In the genomic region with DNA sequence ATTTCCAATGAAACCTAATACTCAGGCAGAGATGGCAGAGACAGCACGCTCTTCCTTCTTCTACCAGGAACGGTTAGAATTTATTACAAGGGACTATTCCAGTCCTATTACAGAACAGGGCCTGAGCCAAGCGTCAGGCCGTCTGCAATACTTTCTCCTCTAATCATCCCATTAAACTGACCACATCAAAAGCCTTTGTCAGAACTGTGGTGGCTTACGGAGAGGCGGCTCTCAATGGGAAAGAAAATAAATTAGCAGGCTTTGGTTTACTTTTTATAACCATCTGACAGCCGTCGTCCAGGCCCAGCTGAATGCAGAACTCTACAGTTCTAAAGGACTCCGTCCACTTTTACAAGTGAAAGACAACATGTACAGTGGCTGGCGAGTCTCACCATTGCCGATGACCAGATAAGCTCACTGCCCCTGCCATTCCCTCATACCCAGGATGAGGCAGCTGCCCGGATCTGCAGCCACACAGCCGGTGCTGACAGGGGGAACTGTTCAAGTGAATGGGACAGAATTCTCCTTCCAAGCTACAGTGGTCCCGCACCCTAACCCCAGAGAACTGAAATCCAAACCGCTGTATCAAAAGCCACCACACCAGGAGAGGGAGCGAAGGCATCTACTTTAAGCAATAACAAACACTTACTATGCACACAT, we compare ENCODE assay signal across 12 mouse cellular contexts.
A peak's percentile ranks its signal among the peaks of the same experiment; 100 is the strongest.
DNase-seq lines count a peak whose midpoint lies in the region; ATAC-seq and TF ChIP-seq lines count a peak whose summit lies in the region.
"Had no signal": no experiment of that assay in that cellular context is flagged by ENCODE, and none has a peak within 500 bp of the region (broad histone marks: within the 10 kb centered on the region; RNA-seq: fewer than 3 reads in every experiment).

No protein-coding gene starts in this region.

- WGBS in forebrain, embryonic 14.5 days: 48% methylated on average over 16 of the region's 16 CpGs
- 32% methylated on average over 16 of the region's 16 CpGs for WGBS in forebrain, postnatal 0 days
- WGBS in hindbrain, embryonic 12.5 days: 81% methylated on average over 16 of the region's 16 CpGs
- WGBS in hindbrain, postnatal 0 days: 70% methylated on average over 16 of the region's 16 CpGs

- peak; percentile 6; the same call in 1 of the 2 replicates for ATAC-seq in forebrain, embryonic 14.5 days
- ATAC-seq in forebrain, postnatal 0 days: no peak
- ATAC-seq in hindbrain, embryonic 12.5 days (ENCODE audit: low FRiP score): no peak
- ATAC-seq in hindbrain, postnatal 0 days: no peak

- no peak overlapping the region for H3K4me3 ChIP-seq in forebrain, embryonic 14.5 days (ENCODE audit: low read depth, low read length)
- no peak overlapping the region for H3K4me3 ChIP-seq in forebrain, postnatal 0 days (ENCODE audit: low read depth, low read length)
- no peak overlapping the region for H3K4me3 ChIP-seq in hindbrain, embryonic 12.5 days
- no peak overlapping the region for H3K4me3 ChIP-seq in hindbrain, postnatal 0 days (ENCODE audit: low read length)
- peak overlapping the region; percentile 75 for H3K4me3 ChIP-seq in E14TG2a.4 (replicated peaks; ENCODE audit: low read length)
- H3K4me3 ChIP-seq: heart, embryonic 10.5 days; limb, embryonic 15.5 days had no signal

- no peak for TF ChIP-seq POLR2A in brain, embryonic 14.5 days (IDR thresholded peaks at IDR 0.05; ENCODE audit: borderline replicate concordance, extremely low read depth, insufficient read depth, insufficient read length, poor library complexity, severe bottlenecking)

- DNase-seq in forebrain, embryonic 14.5 days (ENCODE audit: low spot score): no peak
- no peak for DNase-seq in forebrain, postnatal 0 days
- DNase-seq in hindbrain, postnatal 0 days (ENCODE audit: low spot score): no peak
- DNase-seq in brain, embryonic 14.5 days (ENCODE audit: low read depth): peak; percentile 50
- no peak for DNase-seq in urinary bladder, postnatal 14 days (ENCODE audit: low spot score)
- DNase-seq in left cerebral cortex, postnatal 14 days (ENCODE audit: low spot score in 2 of 2): no peak
- DNase-seq: cerebellum, adult 11 months; gastrocnemius, postnatal 25 days had no signal

- H3K36me3 ChIP-seq in forebrain, embryonic 14.5 days (ENCODE audit: control insufficient read depth, insufficient read depth, low read length): peaks cover 38% of the 10 kb centered on the region
- H3K36me3 ChIP-seq in forebrain, postnatal 0 days (ENCODE audit: insufficient read depth): peaks cover 16% of the 10 kb centered on the region
- H3K36me3 ChIP-seq in hindbrain, embryonic 12.5 days: peaks cover 22% of the 10 kb centered on the region
- no peaks in the 10 kb centered on the region; the same call in 1 of the 2 replicates for H3K36me3 ChIP-seq in hindbrain, postnatal 0 days (ENCODE audit: insufficient read depth, low read length)
- H3K36me3 ChIP-seq in E14TG2a.4 (ENCODE audit: insufficient read depth, low read length): 0 out of 2 replicates have a peak, but pooled peaks cover 3% of the 10 kb centered on the region

- peaks cover 20% of the 10 kb centered on the region for H3K4me1 ChIP-seq in forebrain, embryonic 14.5 days (ENCODE audit: control insufficient read depth, insufficient read depth, low read length)
- no peaks in the 10 kb centered on the region for H3K4me1 ChIP-seq in forebrain, postnatal 0 days (ENCODE audit: insufficient read depth)
- peaks cover 31% of the 10 kb centered on the region for H3K4me1 ChIP-seq in hindbrain, embryonic 12.5 days
- no peaks in the 10 kb centered on the region for H3K4me1 ChIP-seq in hindbrain, postnatal 0 days (ENCODE audit: insufficient read depth, low read length)
- H3K4me1 ChIP-seq in E14TG2a.4 (replicated peaks; ENCODE audit: low read depth, low read length): peaks cover 18% of the 10 kb centered on the region

- intact Hi-C loops in left cerebral cortex, postnatal 14 days (cut with DNase I): no loop called here

- no peak for TF ChIP-seq CTCF in forebrain, postnatal 0 days (IDR thresholded peaks at IDR 0.05; ENCODE audit: low read depth)
- TF ChIP-seq CTCF in hindbrain, postnatal 0 days (IDR thresholded peaks at IDR 0.05; ENCODE audit: low read depth): no peak
- TF ChIP-seq CTCF in E14TG2a.4 (conservative IDR thresholded peaks at IDR 0.05; ENCODE audit: low read length): no peak
- no peak for TF ChIP-seq CTCF in brain, embryonic 14.5 days (IDR thresholded peaks at IDR 0.05; ENCODE audit: borderline replicate concordance, extremely low read depth, insufficient read depth, insufficient read length)

- H3K4me2 ChIP-seq in forebrain, embryonic 14.5 days (ENCODE audit: low read length): no peak overlapping the region
- H3K4me2 ChIP-seq in forebrain, postnatal 0 days (ENCODE audit: low read depth): no peak overlapping the region
- no peak overlapping the region for H3K4me2 ChIP-seq in hindbrain, embryonic 12.5 days (replicated peaks)
- no peak overlapping the region for H3K4me2 ChIP-seq in hindbrain, postnatal 0 days (ENCODE audit: low read depth, low read length)
- H3K4me2 ChIP-seq: limb, embryonic 15.5 days had no signal

- H3K9ac ChIP-seq in forebrain, embryonic 14.5 days (ENCODE audit: low read length): no peak overlapping the region
- no peak overlapping the region for H3K9ac ChIP-seq in forebrain, postnatal 0 days
- H3K9ac ChIP-seq in hindbrain, embryonic 12.5 days: no peak overlapping the region
- no peak overlapping the region for H3K9ac ChIP-seq in hindbrain, postnatal 0 days (replicated peaks; ENCODE audit: low read length)
- H3K9ac ChIP-seq: limb, embryonic 15.5 days had no signal

- 0 out of 2 replicates have a peak overlapping the region, but pooled peaks have one; percentile 5 for H3K27ac ChIP-seq in forebrain, embryonic 14.5 days (ENCODE audit: low read depth, low read length)
- no peak overlapping the region for H3K27ac ChIP-seq in forebrain, postnatal 0 days (ENCODE audit: low read depth, low read length)
- peak overlapping the region; percentile 17; the same call in 1 of the 2 replicates for H3K27ac ChIP-seq in hindbrain, embryonic 12.5 days
- H3K27ac ChIP-seq in hindbrain, postnatal 0 days: no peak overlapping the region
- H3K27ac ChIP-seq: heart, embryonic 10.5 days; limb, embryonic 15.5 days had no signal

- H3K9me3 ChIP-seq in forebrain, embryonic 14.5 days (replicated peaks; ENCODE audit: control insufficient read depth, low read length): no peaks in the 10 kb centered on the region
- H3K9me3 ChIP-seq in forebrain, postnatal 0 days (ENCODE audit: low read length): no peaks in the 10 kb centered on the region
- no peaks in the 10 kb centered on the region for H3K9me3 ChIP-seq in hindbrain, embryonic 12.5 days (replicated peaks)
- no peaks in the 10 kb centered on the region for H3K9me3 ChIP-seq in hindbrain, postnatal 0 days (ENCODE audit: low read length)
- H3K9me3 ChIP-seq in E14TG2a.4 (ENCODE audit: low read length): no peaks in the 10 kb centered on the region
- H3K9me3 ChIP-seq: heart, embryonic 10.5 days; limb, embryonic 15.5 days had no signal

- no peaks in the 10 kb centered on the region for H3K27me3 ChIP-seq in forebrain, embryonic 14.5 days (replicated peaks; ENCODE audit: control insufficient read depth, insufficient read depth, low read length)
- no peaks in the 10 kb centered on the region for H3K27me3 ChIP-seq in forebrain, postnatal 0 days (ENCODE audit: insufficient read depth, low read length)
- H3K27me3 ChIP-seq in hindbrain, embryonic 12.5 days: no peaks in the 10 kb centered on the region
- no peaks in the 10 kb centered on the region for H3K27me3 ChIP-seq in hindbrain, postnatal 0 days (ENCODE audit: insufficient read depth, low read length)
- H3K27me3 ChIP-seq in E14TG2a.4 (ENCODE audit: insufficient read depth, low read length): no peaks in the 10 kb centered on the region; the same call in 1 of the 2 replicates
- H3K27me3 ChIP-seq: limb, embryonic 15.5 days had no signal

Comparison
In these comparisons a context has a peak if more than half of its experiments do, and no peak if none do; other contexts are left out.
1. H3K27ac ChIP-seq: peak in forebrain, embryonic 14.5 days (single experiment) and hindbrain, embryonic 12.5 days (single experiment); none in forebrain, postnatal 0 days (single experiment) and hindbrain, postnatal 0 days (single experiment).